Mouse (Mus musculus) heart, postnatal 14 days (tissue): ENCODE results near the gene Prrc2c. TPM values are rescaled to one million over a fixed set of nuclear protein-coding genes. Genes with fewer than 3 reads are reported as not detected.

Experiments
- microRNA-seq, 2 experiments: library from miRNA; unstranded; fragments of <30 nt; microRNA quantifications; one replicate each; pipeline ENCODE4 v1.2.0; 2021 to 2022
- total RNA-seq, 2 experiments: library from RNA; stranded (reverse); gene quantifications; 2 replicates each; pipeline ENCODE4 v1.2.3; 2021

Gene Prrc2c
- total RNA-seq, 2 experiments from 2014 or later: 93.2 to 98.1 TPM

Small RNAs within 50 kb of the gene (microRNA-seq; reads per million reads assigned to microRNA genes)
- gene Gm27616: 0 reads per million in 2 experiments

Other genes with a start within 250 kb of the Prrc2c start
- gene Mettl13, start 192.0 kb downstream of the Prrc2c start, total RNA-seq: 1 to 10 TPM; 4.6 to 5.9 TPM
- gene Vamp4, start 170.0 kb downstream of the Prrc2c start, total RNA-seq: 10 to 100 TPM; 19.1 to 20.3 TPM
- 1 to 10 TPM in 1 of 2 experiments, under 1 TPM in 1; 0.71 to 1.3 TPM for gene Myoc, start 101.4 kb downstream of the Prrc2c start, total RNA-seq
- not detected for gene Myocos, start 82.3 kb downstream of the Prrc2c start, total RNA-seq
- gene Fmo4, start 73.4 kb upstream of the Prrc2c start, total RNA-seq: under 1 TPM in 1 of 2 experiments, not detected in 1; 0.31 TPM
- 10 to 100 TPM; 32.4 to 46.2 TPM for gene Fmo1, start 126.1 kb upstream of the Prrc2c start, total RNA-seq
- 10 to 100 TPM in 1 of 2 experiments, 1 to 10 TPM in 1; 8.7 to 22.0 TPM for gene Fmo2, start 158.2 kb upstream of the Prrc2c start, total RNA-seq
- not detected for gene Fmo6, start 197.0 kb upstream of the Prrc2c start, total RNA-seq
- under 1 TPM in 1 of 2 experiments, not detected in 1; 0.53 TPM for gene Fmo3, start 244.0 kb upstream of the Prrc2c start, total RNA-seq